Comparison of ENCODE assay signal across 9 mouse cellular contexts in genomic region chr7:81827806-81828667, GRCm38 (mm10). TPM values are rescaled to one million over a fixed set of nuclear protein-coding genes. Genes with fewer than 3 reads are reported as not detected.
DNase-seq lines count a peak whose midpoint lies in the region; ATAC-seq and TF ChIP-seq lines count a peak whose summit lies in the region.
"Had no signal": no experiment of that assay in that cellular context is flagged by ENCODE, and none has a peak within 500 bp of the region (broad histone marks: within the 10 kb centered on the region; RNA-seq: fewer than 3 reads in every experiment).

No protein-coding gene starts in this region.

- H3K9ac ChIP-seq in hindbrain, embryonic 16.5 days (ENCODE audit: low read depth, low read length) = peak overlapping the region; percentile 93
- peak overlapping the region; percentile 63 for H3K9ac ChIP-seq in lung, postnatal 0 days (replicated peaks; ENCODE audit: low read depth)
- H3K9ac ChIP-seq in stomach, embryonic 15.5 days = peak overlapping the region; percentile 84

- TF ChIP-seq POLR2A in cortical plate, adult 2 months (IDR thresholded peaks at IDR 0.05; ENCODE audit: extremely low read depth, insufficient read depth, low read length) = no peak

- no peaks in the 10 kb centered on the region for H3K36me3 ChIP-seq in hindbrain, embryonic 16.5 days (ENCODE audit: control insufficient read depth, insufficient read depth, low read length)
- no peaks in the 10 kb centered on the region for H3K36me3 ChIP-seq in lung, postnatal 0 days (ENCODE audit: insufficient read depth, low read length)
- H3K36me3 ChIP-seq in stomach, embryonic 15.5 days = no peaks in the 10 kb centered on the region

- 0 out of 2 replicates have a peak, but pooled peaks have one; percentile 4 for ATAC-seq in hindbrain, embryonic 16.5 days
- no peak for ATAC-seq in lung, postnatal 0 days
- ATAC-seq in stomach, embryonic 15.5 days (ENCODE audit: insufficient read depth, low FRiP score, low read depth) = no peak

- 25% methylated on average over 17 of the region's 17 CpGs for WGBS in hindbrain, embryonic 16.5 days
- 17% methylated on average over 17 of the region's 17 CpGs for WGBS in lung, postnatal 0 days
- WGBS in stomach, embryonic 15.5 days = 24% methylated on average over 17 of the region's 17 CpGs

- peak overlapping the region; percentile 64 for H3K4me3 ChIP-seq in cortical plate, adult 2 months (ENCODE audit: insufficient read depth, low read length)
- peak overlapping the region; percentile 86 for H3K4me3 ChIP-seq in hindbrain, embryonic 16.5 days (ENCODE audit: low read length)
- peak overlapping the region; percentile 77 for H3K4me3 ChIP-seq in lung, postnatal 0 days (ENCODE audit: low read depth, low read length)
- H3K4me3 ChIP-seq in stomach, embryonic 15.5 days (replicated peaks) = peak overlapping the region; percentile 85

- DNase-seq in thymus, postnatal 4 days = peak; percentile 14
- no peak for DNase-seq in thymus, postnatal 14 days
- peak; percentile 40 for DNase-seq in lung, postnatal 0 days (ENCODE audit: low spot score)
- no peak for DNase-seq in left cerebral cortex, postnatal 14 days (ENCODE audit: low spot score in 2 of 2)
- no peak for DNase-seq in ovary, postnatal 36 days (ENCODE audit: low spot score)

- no peaks in the 10 kb centered on the region for H3K27me3 ChIP-seq in hindbrain, embryonic 16.5 days (replicated peaks; ENCODE audit: control insufficient read depth, insufficient read depth, low read length)
- H3K27me3 ChIP-seq in lung, postnatal 0 days (replicated peaks; ENCODE audit: insufficient read depth, low read length) = no peaks in the 10 kb centered on the region
- no peaks in the 10 kb centered on the region for H3K27me3 ChIP-seq in stomach, embryonic 15.5 days (replicated peaks)

- H3K9me3 ChIP-seq in hindbrain, embryonic 16.5 days (ENCODE audit: control insufficient read depth, low read length) = no peaks in the 10 kb centered on the region
- no peaks in the 10 kb centered on the region for H3K9me3 ChIP-seq in lung, postnatal 0 days (ENCODE audit: low read length)
- H3K9me3 ChIP-seq in stomach, embryonic 15.5 days = no peaks in the 10 kb centered on the region

- peaks cover 9% of the 10 kb centered on the region for H3K4me1 ChIP-seq in cortical plate, adult 2 months (ENCODE audit: control insufficient read depth, insufficient read depth, low read length)
- H3K4me1 ChIP-seq in hindbrain, embryonic 16.5 days (ENCODE audit: control insufficient read depth, insufficient read depth, low read depth, low read length) = peaks cover 30% of the 10 kb centered on the region
- H3K4me1 ChIP-seq in lung, postnatal 0 days (ENCODE audit: insufficient read depth, low read depth, low read length) = peaks cover 14% of the 10 kb centered on the region; the same call in 1 of the 2 replicates
- H3K4me1 ChIP-seq in stomach, embryonic 15.5 days = peaks cover 21% of the 10 kb centered on the region

- peak overlapping the region; percentile 98 for H3K27ac ChIP-seq in cortical plate, adult 2 months (ENCODE audit: insufficient read depth, low read length)
- H3K27ac ChIP-seq in hindbrain, embryonic 16.5 days (ENCODE audit: low read depth, low read length) = peak overlapping the region; percentile 98
- H3K27ac ChIP-seq in lung, postnatal 0 days (ENCODE audit: low read length) = peak overlapping the region; percentile 94
- peak overlapping the region; percentile 95; the same call in 1 of the 2 replicates for H3K27ac ChIP-seq in stomach, embryonic 15.5 days

- H3K4me2 ChIP-seq in hindbrain, embryonic 16.5 days (ENCODE audit: low read length) = peak overlapping the region; percentile 86
- peak overlapping the region; percentile 70 for H3K4me2 ChIP-seq in lung, postnatal 0 days (replicated peaks; ENCODE audit: low read depth, low read length)
- peak overlapping the region; percentile 70 for H3K4me2 ChIP-seq in stomach, embryonic 15.5 days

- no peak for TF ChIP-seq CTCF in cortical plate, adult 2 months (IDR thresholded peaks at IDR 0.05; ENCODE audit: extremely low read depth, insufficient read depth, low read length)
- no peak for TF ChIP-seq CTCF in lung, postnatal 0 days (IDR thresholded peaks at IDR 0.05)

- no peak for TF ChIP-seq EP300 in lung, postnatal 0 days (IDR thresholded peaks at IDR 0.05)

- intact Hi-C loops in left cerebral cortex, postnatal 14 days (cut with DNase I) = loop anchor here (2.0 to 10.0 kb wide), 2 partner anchors 39 to 107 kb away; partner anchors contain the start of genes 3110040N11Rik and Hdgfl3

RNA-seq across cellular contexts. Expression of gene Btbd1, which starts 1.2 kb away (rescaled TPM):
- 99.6 and 99.9 TPM in 2 replicates for polyA plus RNA-seq in cortical plate, adult 2 months (2012; rRNA removed)
- 80.6 and 91.0 TPM in 2 replicates for polyA plus RNA-seq in hindbrain, embryonic 16.5 days (2015; fragmentation: Nextera tagmentation; extraction: Ambion mirVana)
- polyA plus RNA-seq in lung, postnatal 0 days (2015; fragmentation: Nextera tagmentation; extraction: Ambion mirVana) = 51.8 and 54.3 TPM in 2 replicates
- polyA plus RNA-seq in stomach, embryonic 15.5 days (2015; fragmentation: Nextera tagmentation; extraction: Ambion mirVana) = 58.2 and 67.0 TPM in 2 replicates
- 100 to 1,000 TPM; 123 to 130 TPM for total RNA-seq in left cerebral cortex, postnatal 14 days (2021)

RNA-seq across cellular contexts. Expression of gene Gm10160, which starts 27.6 kb away (rescaled TPM):
- not detected in 2 replicates for polyA plus RNA-seq in cortical plate, adult 2 months (2012; rRNA removed)
- not detected in 2 replicates for polyA plus RNA-seq in hindbrain, embryonic 16.5 days (2015; fragmentation: Nextera tagmentation; extraction: Ambion mirVana)
- not detected in 2 replicates for polyA plus RNA-seq in lung, postnatal 0 days (2015; fragmentation: Nextera tagmentation; extraction: Ambion mirVana)
- polyA plus RNA-seq in stomach, embryonic 15.5 days (2015; fragmentation: Nextera tagmentation; extraction: Ambion mirVana) = not detected in 2 replicates
- total RNA-seq in left cerebral cortex, postnatal 14 days (2021) = not detected
- polyA plus RNA-seq: large intestine, adult 2 months had no signal

RNA-seq across cellular contexts. Expression of gene Tm6sf1, which starts 30.8 kb away (rescaled TPM):
- 37.1 and 43.4 TPM in 2 replicates for polyA plus RNA-seq in cortical plate, adult 2 months (2012; rRNA removed)
- polyA plus RNA-seq in hindbrain, embryonic 16.5 days (2015; fragmentation: Nextera tagmentation; extraction: Ambion mirVana) = 9.0 and 13.0 TPM in 2 replicates
- polyA plus RNA-seq in lung, postnatal 0 days (2015; fragmentation: Nextera tagmentation; extraction: Ambion mirVana) = 12.8 and 14.4 TPM in 2 replicates
- polyA plus RNA-seq in stomach, embryonic 15.5 days (2015; fragmentation: Nextera tagmentation; extraction: Ambion mirVana) = 11.1 and 15.2 TPM in 2 replicates
- 10 to 100 TPM; 36.3 to 42.0 TPM for total RNA-seq in left cerebral cortex, postnatal 14 days (2021)

RNA-seq across cellular contexts. Expression of gene 3110040N11Rik, which starts 38.8 kb away (rescaled TPM):
- 30.9 and 35.0 TPM in 2 replicates for polyA plus RNA-seq in cortical plate, adult 2 months (2012; rRNA removed)
- polyA plus RNA-seq in hindbrain, embryonic 16.5 days (2015; fragmentation: Nextera tagmentation; extraction: Ambion mirVana) = 48.8 and 50.3 TPM in 2 replicates
- polyA plus RNA-seq in lung, postnatal 0 days (2015; fragmentation: Nextera tagmentation; extraction: Ambion mirVana) = 30.3 and 31.0 TPM in 2 replicates
- polyA plus RNA-seq in stomach, embryonic 15.5 days (2015; fragmentation: Nextera tagmentation; extraction: Ambion mirVana) = 48.6 and 53.1 TPM in 2 replicates
- total RNA-seq in left cerebral cortex, postnatal 14 days (2021) = 10 to 100 TPM; 28.8 to 29.1 TPM

Comparison
In these comparisons a context has a peak if more than half of its experiments do, and no peak if none do; other contexts are left out.
1. DNase-seq: peak in thymus, postnatal 4 days (single experiment) and lung, postnatal 0 days (single experiment); none in thymus, postnatal 14 days (single experiment), left cerebral cortex, postnatal 14 days (0 of 2) and ovary, postnatal 36 days (single experiment).
2. Peak in every context shown above with its lines, with median percentiles within 50 percentile points of each other: H3K27ac ChIP-seq, H3K4me3 ChIP-seq, H3K4me2 ChIP-seq and H3K9ac ChIP-seq.